Mouse (Mus musculus): Measurements from ENCODE around the gene 2310007B03Rik. TPM values are rescaled to one million over a fixed set of nuclear protein-coding genes. Genes with fewer than 3 reads are reported as not detected.

The 2310007B03Rik gene
- polyA plus RNA-seq, 1 experiment from 2014 or later: 0.10 TPM

DNA sequence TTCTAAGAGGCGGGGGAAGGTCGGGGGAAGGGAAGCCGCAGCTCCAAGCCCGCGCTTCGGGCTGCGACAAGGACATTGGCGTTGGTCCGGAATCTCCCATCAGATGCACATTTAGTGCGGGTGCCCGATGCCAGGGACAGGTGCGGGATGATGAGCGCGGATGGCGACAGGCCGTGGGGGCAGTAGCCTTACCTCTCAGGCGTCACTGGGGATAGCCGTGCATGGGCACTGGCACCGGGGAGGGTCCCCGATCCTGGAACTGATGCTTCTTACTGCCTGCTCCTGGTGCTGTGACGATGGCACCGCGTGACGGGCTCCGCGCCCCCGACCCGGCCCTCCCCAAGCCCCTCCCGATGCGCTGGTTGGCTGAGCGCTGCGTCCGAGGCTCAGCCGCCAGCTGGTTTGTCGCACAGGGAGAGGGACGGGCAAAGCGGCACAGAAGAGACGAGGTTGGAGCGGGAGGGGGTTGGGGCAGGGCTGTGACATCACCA is 59.1 kb downstream of the 2310007B03Rik start, which contains the start of gene Kif1a:
Gene Kif1a, minus strand, starts transcription at position 381 of the 491 bp plus-strand sequence.
- Histone ChIP-seq H3K27me3 (peaks cover 70% of the 10 kb centered on the region), H3K4me3 (replicated peaks) (peak within 1 kb of the TSS; percentile 55), H3K9ac (replicated peaks) (peak within 1 kb of the TSS; percentile 61), H3K27ac (no peak within 1 kb of the TSS), H3K4me1 (replicated peaks) (peaks cover 19% of the 10 kb centered on the region), H3K9me3 (no peaks in the 10 kb centered on the region), H3K36me3 (no peaks in the 10 kb centered on the region), H3K4me2 (peak within 1 kb of the TSS; percentile 93)
- under 1% methylated on average over 39 of the region's 39 CpGs for WGBS
- 0 out of 2 replicates have a peak, but pooled peaks have one; percentile 20 for ATAC-seq (ENCODE audit: insufficient number of reproducible peaks, insufficient read depth, low FRiP score, low TSS enrichment, low read depth)

Other genes with a start within 250 kb of the 2310007B03Rik start
- gene Capn10, start 226.6 kb downstream of the 2310007B03Rik start, polyA plus RNA-seq (2016; fragmentation: Nextera tagmentation; extraction: Ambion mirVana): 39.6 and 40.2 TPM in 2 replicates
- gene Gpr35, start 210.1 kb downstream of the 2310007B03Rik start, polyA plus RNA-seq (2016; fragmentation: Nextera tagmentation; extraction: Ambion mirVana): 0.08 and 0.20 TPM in 2 replicates
- not detected in 2 replicates for gene Aqp12, start 154.6 kb downstream of the 2310007B03Rik start, polyA plus RNA-seq (2016; fragmentation: Nextera tagmentation; extraction: Ambion mirVana)
- 10.3 and 12.4 TPM in 2 replicates for gene Kif1a, start 59.0 kb downstream of the 2310007B03Rik start, polyA plus RNA-seq (2016; fragmentation: Nextera tagmentation; extraction: Ambion mirVana)
- gene Agxt, start 25.7 kb downstream of the 2310007B03Rik start, polyA plus RNA-seq (2016; fragmentation: Nextera tagmentation; extraction: Ambion mirVana): not detected in 2 replicates
- gene Crocc2, start 7.8 kb upstream of the 2310007B03Rik start, polyA plus RNA-seq (2016; fragmentation: Nextera tagmentation; extraction: Ambion mirVana): 0.27 and 0.33 TPM in 2 replicates
- gene Sned1, start 74.9 kb upstream of the 2310007B03Rik start, polyA plus RNA-seq (2016; fragmentation: Nextera tagmentation; extraction: Ambion mirVana): 39.5 and 45.7 TPM in 2 replicates
- gene Mterf4, start 145.0 kb upstream of the 2310007B03Rik start, polyA plus RNA-seq (2016; fragmentation: Nextera tagmentation; extraction: Ambion mirVana): 34.3 and 38.8 TPM in 2 replicates
- 66.6 and 70.0 TPM in 2 replicates for gene Ppp1r7, start 181.9 kb upstream of the 2310007B03Rik start, polyA plus RNA-seq (2016; fragmentation: Nextera tagmentation; extraction: Ambion mirVana)
- 25.8 and 27.0 TPM in 2 replicates for gene Pask, start 182.5 kb upstream of the 2310007B03Rik start, polyA plus RNA-seq (2016; fragmentation: Nextera tagmentation; extraction: Ambion mirVana)
- 0.51 and 0.87 TPM in 2 replicates for gene Ano7, start 213.0 kb upstream of the 2310007B03Rik start, polyA plus RNA-seq (2016; fragmentation: Nextera tagmentation; extraction: Ambion mirVana)